Mouse (Mus musculus) heart, embryonic 13.5 days (tissue): ENCODE data around the gene Rpl35a. TPM values are rescaled to one million over a fixed set of nuclear protein-coding genes. Genes with fewer than 3 reads are reported as not detected.

ENCODE experiments used
- ATAC-seq: fragments of 200-750 bp; cut with Nextera tagmentation; 2 replicates; pipeline ENCODE4 v1.8.0; 2017; ENCODE audit warnings: moderate TSS enrichment; ENCODE audit not compliant: insufficient number of reproducible peaks, low FRiP score, low TSS enrichment; ENCODE audit errors: extremely low read depth
- H3K27ac ChIP-seq: fragments of 300-500 bp; sonication (generic); replicated peaks from 2 replicates; pipeline ENCODE4 v1.5.1; 2015; ENCODE audit warnings: moderate library complexity, mild to moderate bottlenecking, inconsistent platforms
- H3K27me3 ChIP-seq: fragments of 300-500 bp; sonication (generic); replicated peaks from 2 replicates; pipeline ENCODE4 v1.6.1; 2015; ENCODE audit warnings: mild to moderate bottlenecking, inconsistent platforms
- H3K36me3 ChIP-seq: fragments of 300-500 bp; sonication (generic); 2 replicates; pipeline ENCODE4 v1.6.1; 2015; ENCODE audit warnings: mild to moderate bottlenecking, inconsistent platforms
- H3K4me1 ChIP-seq: fragments of 300-500 bp; sonication (generic); 2 replicates; pipeline ENCODE4 v1.6.1; 2015; ENCODE audit warnings: inconsistent platforms
- H3K4me2 ChIP-seq: fragments of 300-500 bp; sonication (generic); 2 replicates; pipeline ENCODE4 v1.6.1; 2015; ENCODE audit warnings: inconsistent platforms, mild to moderate bottlenecking, moderate library complexity
- H3K4me3 ChIP-seq: fragments of 300-500 bp; sonication (generic); 2 replicates; pipeline ENCODE4 v1.5.1; 2015; ENCODE audit warnings: moderate library complexity, mild to moderate bottlenecking, inconsistent platforms
- H3K9ac ChIP-seq: fragments of 300-500 bp; sonication (generic); 2 replicates; pipeline ENCODE4 v1.6.1; 2015; ENCODE audit warnings: inconsistent platforms, mild to moderate bottlenecking, moderate library complexity
- H3K9me3 ChIP-seq: fragments of 300-500 bp; sonication (generic); 2 replicates; pipeline ENCODE4 v1.6.1; 2016; ENCODE audit warnings: inconsistent platforms
- WGBS: fragments of 180-500 bp; shearing (Covaris S2); methylation state at CpG from one replicate; pipeline ENCODE4 v1.1.7; 2015; ENCODE audit warnings: mixed read lengths; 5-methylcytosine and 5-hydroxymethylcytosine counted together
- microRNA counts: library from miRNA; unstranded; fragments of <30 nt; microRNA quantifications from one replicate; lab custom pipeline; 2016
- microRNA-seq: library from miRNA; unstranded; fragments of <30 nt; microRNA quantifications from one replicate; pipeline ENCODE4, GENCODE M21; 2016
- polyA plus RNA-seq: library from polyadenylated mRNA; unstranded; fragments of >200 nt; fragmentation: Nextera tagmentation; extraction: Ambion mirVana; gene quantifications from 2 replicates; pipeline ENCODE4 v1.2.1, GENCODE M21; 2015

Rpl35a gene
- polyA plus RNA-seq, 1 experiment from 2014 or later = 652 TPM

DNA sequence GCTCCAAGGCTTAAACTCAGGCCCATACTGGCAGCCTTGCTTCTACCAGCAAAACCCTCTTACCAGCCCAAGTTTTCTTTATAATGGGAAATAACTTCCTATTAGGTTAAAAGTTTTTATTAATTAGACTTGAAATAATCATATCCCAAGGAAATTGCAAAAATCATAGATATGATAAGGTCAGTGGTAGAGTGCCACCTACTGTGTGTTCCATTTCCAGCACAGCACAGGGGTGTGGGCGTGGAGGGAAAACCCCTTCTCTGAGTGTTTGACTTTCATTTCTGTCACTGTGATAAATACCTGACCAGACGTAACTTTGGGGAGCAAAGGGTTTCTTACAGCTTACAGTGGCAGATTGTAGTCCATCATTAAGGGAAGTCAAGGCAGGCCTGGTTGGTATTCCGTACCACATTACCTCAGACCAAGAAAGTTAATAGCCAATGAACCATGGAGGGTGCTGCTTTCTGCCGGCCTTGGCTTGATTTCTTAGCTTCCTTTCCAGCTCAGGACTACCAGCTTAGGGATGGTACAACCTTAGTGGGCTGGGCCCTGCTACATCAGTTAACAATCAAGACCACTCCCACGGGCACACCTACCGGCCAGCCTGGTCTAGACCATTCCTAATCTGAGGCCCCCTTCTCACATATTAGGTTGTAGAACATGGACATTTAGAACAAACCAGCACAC, 16.8 kb downstream of the Rpl35a start:
- H3K36me3 ChIP-seq = peaks cover 55% of the 10 kb centered on the region
- no peak overlapping the region for H3K4me2 ChIP-seq
- no peaks in the 10 kb centered on the region for H3K9me3 ChIP-seq
- no peak overlapping the region for H3K9ac ChIP-seq
- H3K4me1 ChIP-seq = no peaks in the 10 kb centered on the region
- H3K27me3 ChIP-seq = no peaks in the 10 kb centered on the region
- 81% methylated on average over 6 of the region's 6 CpGs for WGBS
- H3K27ac ChIP-seq = no peak overlapping the region
- no peak overlapping the region for H3K4me3 ChIP-seq
- ATAC-seq = no peak

- ATAC-seq = no peak
- no peak overlapping the region for H3K4me2 ChIP-seq
- H3K4me3 ChIP-seq = no peak overlapping the region
- no peaks in the 10 kb centered on the region for H3K9me3 ChIP-seq
- no peak overlapping the region for H3K27ac ChIP-seq
- WGBS = 73% methylated on average over 5 of the region's 5 CpGs
- H3K4me1 ChIP-seq = no peaks in the 10 kb centered on the region
- H3K36me3 ChIP-seq = peaks cover 41% of the 10 kb centered on the region
- H3K9ac ChIP-seq = no peak overlapping the region
- no peaks in the 10 kb centered on the region for H3K27me3 ChIP-seq
These were observed 18.7 kb downstream of the Rpl35a start for GRCm38 (mm10) chr16:33074967-33075366.

- 71% methylated on average over 6 of the region's 6 CpGs for WGBS
- Histone ChIP-seq H3K27ac (no peak overlapping the region), H3K4me3 (no peak overlapping the region), H3K27me3 (no peaks in the 10 kb centered on the region), H3K9ac (no peak overlapping the region), H3K9me3 (no peaks in the 10 kb centered on the region), H3K36me3 (peaks cover 35% of the 10 kb centered on the region), H3K4me2 (no peak overlapping the region), H3K4me1 (no peaks in the 10 kb centered on the region)
- no peak for ATAC-seq
These were observed 19.8 kb downstream of the Rpl35a start for GRCm38 (mm10) chr16:33076078-33076477.

DNA sequence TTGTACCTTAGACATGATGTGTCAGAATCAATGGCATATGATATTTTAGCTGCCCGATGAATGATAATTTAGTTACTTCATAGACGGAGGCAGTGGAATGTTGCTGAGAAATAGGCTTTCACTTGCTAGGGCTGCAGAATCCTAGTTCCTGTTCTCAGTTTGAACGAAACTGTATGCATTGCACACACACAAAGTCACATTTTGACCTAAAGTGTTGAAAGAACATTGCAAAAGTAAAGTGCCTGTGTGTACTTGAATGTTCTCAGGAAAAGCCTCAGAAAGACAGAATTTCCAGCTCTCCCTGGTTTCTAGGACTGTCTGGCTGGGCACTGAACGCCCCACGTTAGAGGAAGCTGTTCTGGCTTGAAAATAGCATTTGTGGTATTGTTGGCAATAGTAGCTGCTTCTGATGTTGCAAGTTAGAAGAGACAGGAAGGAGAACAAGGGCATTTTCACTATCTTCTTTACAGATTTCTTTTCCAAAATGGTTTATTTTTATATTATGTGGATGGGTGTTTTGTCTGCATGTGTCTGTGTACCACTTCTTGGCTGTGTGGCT, 20.9 kb downstream of the Rpl35a start:
- Histone ChIP-seq H3K36me3 (peaks cover 39% of the 10 kb centered on the region), H3K4me1 (no peaks in the 10 kb centered on the region), H3K27ac (no peak overlapping the region), H3K27me3 (no peaks in the 10 kb centered on the region), H3K4me2 (no peak overlapping the region), H3K9ac (no peak overlapping the region), H3K4me3 (no peak overlapping the region), H3K9me3 (no peaks in the 10 kb centered on the region)
- ATAC-seq = no peak
- WGBS = 83% methylated on average over 5 of the region's 5 CpGs

GRCm38 (mm10) chr16:33080063-33080462, 23.8 kb downstream of the Rpl35a start:
- Histone ChIP-seq H3K4me2 (no peak overlapping the region), H3K4me1 (no peaks in the 10 kb centered on the region), H3K27me3 (no peaks in the 10 kb centered on the region), H3K27ac (no peak overlapping the region), H3K36me3 (peaks cover 47% of the 10 kb centered on the region), H3K4me3 (no peak overlapping the region), H3K9ac (no peak overlapping the region), H3K9me3 (no peaks in the 10 kb centered on the region)
- ATAC-seq = no peak
- WGBS = 92% methylated on average over 7 of the region's 7 CpGs

GRCm38 (mm10) chr16:33082951-33083350, 26.7 kb downstream of the Rpl35a start:
- Histone ChIP-seq H3K27ac (no peak overlapping the region), H3K4me1 (0 out of 2 replicates have a peak, but pooled peaks cover 4% of the 10 kb centered on the region), H3K9me3 (no peaks in the 10 kb centered on the region), H3K4me3 (no peak overlapping the region), H3K9ac (no peak overlapping the region), H3K4me2 (no peak overlapping the region), H3K36me3 (peaks cover 31% of the 10 kb centered on the region), H3K27me3 (no peaks in the 10 kb centered on the region)
- WGBS = 85% methylated on average over 6 of the region's 6 CpGs
- no peak for ATAC-seq

GRCm38 (mm10) chr16:33083996-33084395, 27.7 kb downstream of the Rpl35a start:
- ATAC-seq = no peak
- no peaks in the 10 kb centered on the region for H3K9me3 ChIP-seq
- no peaks in the 10 kb centered on the region for H3K27me3 ChIP-seq
- H3K36me3 ChIP-seq = peaks cover 37% of the 10 kb centered on the region
- H3K4me1 ChIP-seq = 0 out of 2 replicates have a peak, but pooled peaks cover 4% of the 10 kb centered on the region
- H3K4me2 ChIP-seq = no peak overlapping the region
- no peak overlapping the region for H3K9ac ChIP-seq
- no peak overlapping the region for H3K27ac ChIP-seq
- WGBS = 79% methylated on average over 2 of the region's 2 CpGs
- H3K4me3 ChIP-seq = no peak overlapping the region

- no peak overlapping the region for H3K27ac ChIP-seq
- H3K9me3 ChIP-seq = no peaks in the 10 kb centered on the region
- ATAC-seq = no peak
- H3K4me2 ChIP-seq = no peak overlapping the region
- H3K36me3 ChIP-seq = peaks cover 52% of the 10 kb centered on the region
- no peaks in the 10 kb centered on the region for H3K27me3 ChIP-seq
- 0 out of 2 replicates have a peak, but pooled peaks cover 4% of the 10 kb centered on the region for H3K4me1 ChIP-seq
- no peak overlapping the region for H3K9ac ChIP-seq
- no peak overlapping the region for H3K4me3 ChIP-seq
- 65% methylated on average over 8 of the region's 8 CpGs for WGBS
These were observed 29.4 kb downstream of the Rpl35a start for GRCm38 (mm10) chr16:33085666-33086065.

MicroRNAs within 50 kb of the gene (microRNA counts, 519-probe panel; counts per million panel counts)
- microRNA mmu-miR-1947 (lab: Ali Mortazavi, UCI) = 209 counts per million, percentile 61 among the panel's probes with 10 or more counts

Small RNA genes lying within 50 kb of the gene (microRNA-seq; reads per million reads assigned to microRNA genes)
- gene Gm22231 (not detected), gene Mir1947 (3.3 reads per million, percentile 12 among the genes with 10 or more reads in this experiment)

Other genes starting within 250 kb of the Rpl35a start
- gene Smbd1, start 246.0 kb upstream of the Rpl35a start, polyA plus RNA-seq = not detected in 2 replicates
- gene Fyttd1, start 179.0 kb upstream of the Rpl35a start, polyA plus RNA-seq = 102 and 116 TPM in 2 replicates
- 24.2 and 26.5 TPM in 2 replicates for gene Rubcn, start 178.7 kb upstream of the Rpl35a start, polyA plus RNA-seq
- gene Lrch3, start 142.4 kb upstream of the Rpl35a start, polyA plus RNA-seq = 14.2 and 16.4 TPM in 2 replicates
- gene Iqcg, start 235 bp upstream of the Rpl35a start, polyA plus RNA-seq = 1.6 and 1.7 TPM in 2 replicates
- gene Lmln, start 6.1 kb downstream of the Rpl35a start, polyA plus RNA-seq = 2.2 and 3.5 TPM in 2 replicates
- 12.5 and 12.7 TPM in 2 replicates for gene Osbpl11, start 128.6 kb downstream of the Rpl35a start, polyA plus RNA-seq
- 68.7 and 73.3 TPM in 2 replicates for gene Snx4, start 195.0 kb downstream of the Rpl35a start, polyA plus RNA-seq